Mouse (Mus musculus): ENCODE measurements around the gene March7. TPM values are rescaled to one million over a fixed set of nuclear protein-coding genes. Genes with fewer than 3 reads are reported as not detected.
A peak's percentile ranks its signal among the peaks of the same experiment; 100 is the strongest.

The March7 gene
- polyA plus RNA-seq, 1 experiment from 2014 or later: 46.8 TPM

- no peak overlapping the region for H3K9ac ChIP-seq (replicated peaks; ENCODE audit: low read depth)
- H3K9me3 ChIP-seq (ENCODE audit: low read length): no peaks in the 10 kb centered on the region
- TF ChIP-seq EP300 (IDR thresholded peaks at IDR 0.05) (no peak), CTCF (IDR thresholded peaks at IDR 0.05) (peak; percentile 23)
- DNase-seq (ENCODE audit: low spot score) (no peak), ATAC-seq (no peak)
- no peaks in the 10 kb centered on the region for H3K27me3 ChIP-seq (replicated peaks; ENCODE audit: insufficient read depth, low read length)
- 57% methylated on average over 3 of the region's 3 CpGs for WGBS
- no peak overlapping the region for H3K27ac ChIP-seq (ENCODE audit: low read length)
- no peak overlapping the region for H3K4me3 ChIP-seq (ENCODE audit: low read depth, low read length)
- H3K36me3 ChIP-seq (ENCODE audit: insufficient read depth, low read length): no peaks in the 10 kb centered on the region
- H3K4me2 ChIP-seq (replicated peaks; ENCODE audit: low read depth, low read length): no peak overlapping the region
- H3K4me1 ChIP-seq (ENCODE audit: insufficient read depth, low read depth, low read length): no peaks in the 10 kb centered on the region
Measured at GRCm38 (mm10) chr2:60173190-60173589, 36.5 kb upstream of the March7 start.

- Histone ChIP-seq H3K4me3 (ENCODE audit: low read depth, low read length) (no peak overlapping the region), H3K36me3 (ENCODE audit: insufficient read depth, low read length) (no peaks in the 10 kb centered on the region), H3K4me1 (ENCODE audit: insufficient read depth, low read depth, low read length) (no peaks in the 10 kb centered on the region), H3K27ac (ENCODE audit: low read length) (no peak overlapping the region), H3K9ac (replicated peaks; ENCODE audit: low read depth) (no peak overlapping the region), H3K9me3 (ENCODE audit: low read length) (no peaks in the 10 kb centered on the region), H3K4me2 (replicated peaks; ENCODE audit: low read depth, low read length) (no peak overlapping the region), H3K27me3 (replicated peaks; ENCODE audit: insufficient read depth, low read length) (no peaks in the 10 kb centered on the region)
- TF ChIP-seq EP300 (IDR thresholded peaks at IDR 0.05) (no peak), CTCF (IDR thresholded peaks at IDR 0.05) (no peak)
- 92% methylated on average over 4 of the region's 4 CpGs for WGBS
- ATAC-seq (no peak), DNase-seq (ENCODE audit: low spot score) (no peak)
Measured at GRCm38 (mm10) chr2:60173595-60173994, 36.1 kb upstream of the March7 start.

GRCm38 (mm10) chr2:60175078-60175477, 34.6 kb upstream of the March7 start:
- Histone ChIP-seq H3K4me1 (ENCODE audit: insufficient read depth, low read depth, low read length) (no peaks in the 10 kb centered on the region), H3K4me2 (replicated peaks; ENCODE audit: low read depth, low read length) (no peak overlapping the region), H3K4me3 (ENCODE audit: low read depth, low read length) (no peak overlapping the region), H3K9me3 (ENCODE audit: low read length) (no peaks in the 10 kb centered on the region), H3K27ac (ENCODE audit: low read length) (no peak overlapping the region), H3K36me3 (ENCODE audit: insufficient read depth, low read length) (no peaks in the 10 kb centered on the region), H3K27me3 (replicated peaks; ENCODE audit: insufficient read depth, low read length) (no peaks in the 10 kb centered on the region), H3K9ac (replicated peaks; ENCODE audit: low read depth) (no peak overlapping the region)
- DNase-seq (ENCODE audit: low spot score) (peak; percentile 21), ATAC-seq (no peak)
- WGBS: 86% methylated on average over 2 of the region's 4 CpGs
- no peak for TF ChIP-seq CTCF (IDR thresholded peaks at IDR 0.05)
- TF ChIP-seq EP300 (IDR thresholded peaks at IDR 0.05): no peak

DNA sequence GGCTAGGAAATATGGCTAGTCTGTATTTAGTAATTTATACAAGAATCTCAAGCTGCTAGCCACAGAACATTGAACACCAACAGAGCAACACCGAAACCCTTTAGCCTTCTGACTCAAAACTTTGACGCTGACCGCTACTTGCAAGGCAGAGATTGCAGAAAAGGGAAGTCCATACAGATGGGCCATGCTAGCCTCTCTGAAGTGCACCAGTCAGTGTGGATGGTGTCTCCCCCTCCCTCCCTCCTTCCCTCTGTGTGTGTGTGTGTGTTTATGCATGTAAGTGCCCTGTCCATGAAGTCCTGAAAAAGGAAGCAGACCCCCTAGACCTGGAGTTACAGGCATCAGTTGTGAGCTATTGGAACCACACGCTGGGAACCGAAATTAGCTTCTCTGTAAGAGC, 33.6 kb upstream of the March7 start:
- no peak overlapping the region for H3K27ac ChIP-seq (ENCODE audit: low read length)
- no peak overlapping the region for H3K4me3 ChIP-seq (ENCODE audit: low read depth, low read length)
- 89% methylated on average over 5 of the region's 5 CpGs for WGBS
- TF ChIP-seq EP300 (IDR thresholded peaks at IDR 0.05) (no peak), CTCF (IDR thresholded peaks at IDR 0.05) (no peak)
- no peaks in the 10 kb centered on the region for H3K36me3 ChIP-seq (ENCODE audit: insufficient read depth, low read length)
- H3K4me2 ChIP-seq (replicated peaks; ENCODE audit: low read depth, low read length): no peak overlapping the region
- no peaks in the 10 kb centered on the region for H3K9me3 ChIP-seq (ENCODE audit: low read length)
- ATAC-seq: no peak
- DNase-seq (ENCODE audit: low spot score): peak; percentile 9
- no peaks in the 10 kb centered on the region for H3K4me1 ChIP-seq (ENCODE audit: insufficient read depth, low read depth, low read length)
- no peaks in the 10 kb centered on the region for H3K27me3 ChIP-seq (replicated peaks; ENCODE audit: insufficient read depth, low read length)
- no peak overlapping the region for H3K9ac ChIP-seq (replicated peaks; ENCODE audit: low read depth)

DNA sequence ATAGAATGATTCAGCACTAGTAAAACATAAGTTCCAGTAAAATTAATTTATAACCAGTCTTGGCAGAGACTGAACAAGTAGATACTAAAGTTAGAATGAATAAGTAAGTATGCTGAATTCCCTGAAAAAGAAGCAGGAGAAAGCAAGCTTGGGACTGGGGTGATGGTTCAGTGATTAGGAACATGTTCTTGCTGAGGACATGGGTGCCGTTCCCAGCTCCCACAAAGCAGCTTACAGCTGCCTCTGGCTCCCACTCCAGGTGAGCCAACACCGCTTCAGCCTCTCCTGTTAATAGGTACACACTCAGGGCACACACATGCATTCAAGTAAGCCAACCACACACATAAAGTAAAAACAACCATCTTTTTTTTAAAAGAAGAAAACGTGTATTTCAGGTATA, 32.2 kb upstream of the March7 start:
- Histone ChIP-seq H3K27me3 (replicated peaks; ENCODE audit: insufficient read depth, low read length) (no peaks in the 10 kb centered on the region), H3K4me2 (replicated peaks; ENCODE audit: low read depth, low read length) (no peak overlapping the region), H3K9me3 (ENCODE audit: low read length) (no peaks in the 10 kb centered on the region), H3K9ac (replicated peaks; ENCODE audit: low read depth) (no peak overlapping the region), H3K36me3 (ENCODE audit: insufficient read depth, low read length) (no peaks in the 10 kb centered on the region), H3K27ac (ENCODE audit: low read length) (no peak overlapping the region), H3K4me3 (ENCODE audit: low read depth, low read length) (no peak overlapping the region), H3K4me1 (ENCODE audit: insufficient read depth, low read depth, low read length) (no peaks in the 10 kb centered on the region)
- 78% methylated on average over 3 of the region's 3 CpGs for WGBS
- TF ChIP-seq EP300 (IDR thresholded peaks at IDR 0.05): no peak
- no peak for TF ChIP-seq CTCF (IDR thresholded peaks at IDR 0.05)
- DNase-seq (ENCODE audit: low spot score) (no peak), ATAC-seq (no peak)

GRCm38 (mm10) chr2:60181696-60182095, 28.0 kb upstream of the March7 start:
- peak; percentile 34 for TF ChIP-seq CTCF (IDR thresholded peaks at IDR 0.05)
- no peak for TF ChIP-seq EP300 (IDR thresholded peaks at IDR 0.05)
- ATAC-seq (no peak), DNase-seq (ENCODE audit: low spot score) (peak; percentile 48)
- Histone ChIP-seq H3K27me3 (replicated peaks; ENCODE audit: insufficient read depth, low read length) (no peaks in the 10 kb centered on the region), H3K4me1 (ENCODE audit: insufficient read depth, low read depth, low read length) (no peaks in the 10 kb centered on the region), H3K9ac (replicated peaks; ENCODE audit: low read depth) (no peak overlapping the region), H3K4me3 (ENCODE audit: low read depth, low read length) (no peak overlapping the region), H3K9me3 (ENCODE audit: low read length) (no peaks in the 10 kb centered on the region), H3K36me3 (ENCODE audit: insufficient read depth, low read length) (no peaks in the 10 kb centered on the region), H3K27ac (ENCODE audit: low read length) (no peak overlapping the region), H3K4me2 (replicated peaks; ENCODE audit: low read depth, low read length) (no peak overlapping the region)
- 44% methylated on average over 2 of the region's 2 CpGs for WGBS

- TF ChIP-seq EP300 (IDR thresholded peaks at IDR 0.05) (no peak), CTCF (IDR thresholded peaks at IDR 0.05) (no peak)
- no peak for ATAC-seq
- Histone ChIP-seq H3K27ac (ENCODE audit: low read length) (no peak overlapping the region), H3K9ac (replicated peaks; ENCODE audit: low read depth) (no peak overlapping the region), H3K36me3 (ENCODE audit: insufficient read depth, low read length) (no peaks in the 10 kb centered on the region), H3K4me3 (ENCODE audit: low read depth, low read length) (no peak overlapping the region), H3K4me1 (ENCODE audit: insufficient read depth, low read depth, low read length) (no peaks in the 10 kb centered on the region), H3K4me2 (replicated peaks; ENCODE audit: low read depth, low read length) (no peak overlapping the region), H3K27me3 (replicated peaks; ENCODE audit: insufficient read depth, low read length) (no peaks in the 10 kb centered on the region), H3K9me3 (ENCODE audit: low read length) (no peaks in the 10 kb centered on the region)
- DNase-seq (ENCODE audit: low spot score): no peak
- WGBS: 78% methylated on average over 1 of the region's 1 CpGs
Measured at GRCm38 (mm10) chr2:60196841-60197240, 12.8 kb upstream of the March7 start.
